22 mouse cellular contexts compared by ENCODE assay signal in genomic region chr9:32323610-32324009, GRCm38 (mm10). TPM values are rescaled to one million over a fixed set of nuclear protein-coding genes. Genes with fewer than 3 reads are reported as not detected.
"Had no signal": no experiment of that assay in that cellular context is flagged by ENCODE, and none has a peak within 500 bp of the region (broad histone marks: within the 10 kb centered on the region; RNA-seq: fewer than 3 reads in every experiment).

No protein-coding gene starts in this region.

- H3K4me2 ChIP-seq: kidney, embryonic 15.5 days; limb, embryonic 15.5 days; liver, embryonic 13.5 days; midbrain, embryonic 11.5 days; neural tube, embryonic 12.5 days; stomach, embryonic 15.5 days had no signal

- H3K9ac ChIP-seq: kidney, embryonic 15.5 days; limb, embryonic 15.5 days; liver, embryonic 13.5 days; liver, postnatal 0 days; neural tube, embryonic 12.5 days; stomach, embryonic 15.5 days had no signal

- ATAC-seq: liver, postnatal 0 days had no signal

- DNase-seq: kidney, adult 2 months; kidney, postnatal 25 days; layer of hippocampus, postnatal 36 days; liver, embryonic 13.5 days; liver, postnatal 0 days; right cerebral cortex, postnatal 14 days; thymus, adult 2 months; thymus, postnatal 25 days had no signal

- H3K27ac ChIP-seq: kidney, embryonic 15.5 days; limb, embryonic 15.5 days; liver, embryonic 13.5 days; macrophage; neural tube, embryonic 12.5 days; stomach, embryonic 15.5 days had no signal

- H3K9me3 ChIP-seq: kidney, embryonic 15.5 days; limb, embryonic 15.5 days; liver, embryonic 13.5 days; neural tube, embryonic 12.5 days; stomach, embryonic 15.5 days had no signal

- H3K4me1 ChIP-seq: limb, embryonic 15.5 days; neural tube, embryonic 12.5 days; stomach, embryonic 15.5 days had no signal

- H3K4me3 ChIP-seq: kidney, embryonic 15.5 days; limb, embryonic 15.5 days; liver, embryonic 13.5 days; megakaryocyte, embryonic 14.5 days; neural tube, embryonic 12.5 days; stomach, embryonic 15.5 days had no signal

- H3K27me3 ChIP-seq: kidney, embryonic 15.5 days; limb, embryonic 15.5 days; liver, embryonic 13.5 days; neural tube, embryonic 12.5 days; stomach, embryonic 15.5 days had no signal

- H3K36me3 ChIP-seq: kidney, embryonic 15.5 days; limb, embryonic 15.5 days; liver, embryonic 13.5 days; neural tube, embryonic 12.5 days; stomach, embryonic 15.5 days had no signal

RNA-seq across cellular contexts. Expression of gene Kcnj5, which starts 20.5 kb away (rescaled TPM):
- total RNA-seq: monocyte, adult 5-6 weeks had no signal
- polyA plus RNA-seq: testis, adult 2 months had no signal

RNA-seq across cellular contexts. Expression of gene Kcnj1, which starts 48.7 kb away (rescaled TPM):
- total RNA-seq: layer of hippocampus, postnatal 36 days; left cerebral cortex, adult 8-10 months; left cerebral cortex, postnatal 25 days had no signal
- polyA plus RNA-seq: limb, embryonic 11.5 days; limb, embryonic 15.5 days; liver, embryonic 13.5 days; liver, postnatal 0 days; lung, embryonic 16.5 days; macrophage; midbrain, embryonic 11.5 days; neural tube, embryonic 12.5 days; stomach, embryonic 15.5 days; urinary bladder, adult 2 months had no signal
